Mouse (Mus musculus): ENCODE results near the gene Adtrp. TPM values are rescaled to one million over a fixed set of nuclear protein-coding genes. Genes with fewer than 3 reads are reported as not detected.

The Adtrp gene
- 1.2 TPM in 1 of 2 replicates, not detected in the other for total RNA-seq (2017)

DNA sequence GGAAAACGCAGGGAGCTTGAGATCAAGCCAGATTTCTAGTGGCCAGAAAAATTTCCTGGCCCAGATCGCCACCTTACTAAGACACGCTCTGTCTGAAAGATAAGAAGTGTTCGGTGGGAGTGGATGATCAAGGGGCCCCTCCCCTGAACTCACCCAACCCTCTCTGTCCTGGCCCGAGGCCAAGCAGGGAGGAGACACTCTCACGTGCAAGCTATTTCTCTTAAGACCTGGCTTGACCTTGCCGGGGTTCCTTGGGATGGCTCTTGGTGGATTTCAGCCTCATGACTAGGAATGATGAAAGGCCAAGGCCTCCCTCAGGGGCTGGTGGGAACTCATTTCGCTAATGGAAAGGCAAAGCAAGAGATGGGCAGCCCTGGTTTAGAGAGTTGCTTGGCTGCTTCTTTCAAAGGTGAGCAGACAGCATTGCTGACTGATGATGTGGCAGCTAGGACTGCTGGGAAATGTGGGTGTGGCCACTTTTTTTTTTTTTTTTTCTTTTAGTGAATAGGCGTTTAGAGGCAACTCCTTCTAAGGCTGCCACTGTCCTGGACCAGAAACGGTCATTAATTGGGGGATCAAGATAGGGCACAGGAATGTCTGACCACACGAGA lies at the start of gene Adtrp:
Gene Adtrp, minus strand, starts transcription at position 169 of the 611 bp plus-strand sequence.
- no peak for ATAC-seq (ENCODE audit: extremely low read depth, insufficient number of reproducible peaks, low FRiP score, poor library complexity, severe bottlenecking)

DNA sequence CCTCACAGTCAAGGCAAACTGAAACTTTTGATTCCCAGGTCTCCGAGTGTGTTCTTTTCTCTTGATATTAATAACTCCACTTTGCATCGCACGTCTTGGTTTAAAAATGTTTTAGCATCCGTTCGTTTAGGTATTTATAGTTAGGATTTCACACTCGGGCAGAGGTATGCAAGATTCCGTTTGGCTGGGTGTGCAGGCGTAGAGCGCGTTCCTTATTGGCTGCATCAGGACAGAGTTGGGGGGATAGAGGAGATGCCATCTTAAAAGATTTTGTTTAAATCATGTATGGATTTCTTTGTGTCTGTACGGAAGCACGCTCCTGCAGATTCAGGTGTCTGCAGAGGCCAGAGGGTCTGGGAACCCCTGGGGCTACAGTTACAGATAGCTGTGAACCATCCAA lies 44.5 kb upstream of the Adtrp start:
- no peak for ATAC-seq (ENCODE audit: extremely low read depth, insufficient number of reproducible peaks, low FRiP score, poor library complexity, severe bottlenecking)

DNA sequence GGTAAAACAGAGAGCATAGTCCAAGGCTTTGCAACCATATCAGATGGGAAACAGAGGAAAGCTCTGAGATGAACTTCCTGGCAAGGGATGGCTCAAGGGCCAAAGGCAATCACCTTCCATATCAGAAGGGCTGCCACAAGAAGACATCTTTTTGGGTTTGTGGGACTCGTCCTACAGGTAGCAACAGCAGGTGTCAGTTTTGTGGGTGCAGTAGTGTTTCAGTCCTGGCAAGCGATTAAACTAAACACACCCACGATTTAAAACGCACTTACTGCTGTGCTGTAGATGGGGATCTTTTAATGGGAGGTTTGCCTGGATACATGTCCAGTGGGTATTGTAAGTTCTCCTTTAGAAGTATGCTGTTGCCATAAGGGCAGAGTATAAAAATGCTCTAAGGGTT lies 43.1 kb upstream of the Adtrp start:
- ATAC-seq (ENCODE audit: extremely low read depth, insufficient number of reproducible peaks, low FRiP score, poor library complexity, severe bottlenecking): no peak

- ATAC-seq (ENCODE audit: extremely low read depth, insufficient number of reproducible peaks, low FRiP score, poor library complexity, severe bottlenecking): no peak
These were observed 42.7 kb upstream of the Adtrp start for GRCm38 (mm10) chr13:41890111-41890600.

GRCm38 (mm10) chr13:41888644-41889043 lies 41.2 kb upstream of the Adtrp start:
- no peak for ATAC-seq (ENCODE audit: extremely low read depth, insufficient number of reproducible peaks, low FRiP score, poor library complexity, severe bottlenecking)

GRCm38 (mm10) chr13:41886120-41886519 lies 38.6 kb upstream of the Adtrp start:
- ATAC-seq (ENCODE audit: extremely low read depth, insufficient number of reproducible peaks, low FRiP score, poor library complexity, severe bottlenecking): no peak

- ATAC-seq (ENCODE audit: extremely low read depth, insufficient number of reproducible peaks, low FRiP score, poor library complexity, severe bottlenecking): peak; percentile 78
These were observed 36.3 kb upstream of the Adtrp start for GRCm38 (mm10) chr13:41883665-41884291.

GRCm38 (mm10) chr13:41881201-41881600 lies 33.7 kb upstream of the Adtrp start:
- ATAC-seq (ENCODE audit: extremely low read depth, insufficient number of reproducible peaks, low FRiP score, poor library complexity, severe bottlenecking): no peak

GRCm38 (mm10) chr13:41880525-41880924 lies 33.0 kb upstream of the Adtrp start:
- no peak for ATAC-seq (ENCODE audit: extremely low read depth, insufficient number of reproducible peaks, low FRiP score, poor library complexity, severe bottlenecking)

DNA sequence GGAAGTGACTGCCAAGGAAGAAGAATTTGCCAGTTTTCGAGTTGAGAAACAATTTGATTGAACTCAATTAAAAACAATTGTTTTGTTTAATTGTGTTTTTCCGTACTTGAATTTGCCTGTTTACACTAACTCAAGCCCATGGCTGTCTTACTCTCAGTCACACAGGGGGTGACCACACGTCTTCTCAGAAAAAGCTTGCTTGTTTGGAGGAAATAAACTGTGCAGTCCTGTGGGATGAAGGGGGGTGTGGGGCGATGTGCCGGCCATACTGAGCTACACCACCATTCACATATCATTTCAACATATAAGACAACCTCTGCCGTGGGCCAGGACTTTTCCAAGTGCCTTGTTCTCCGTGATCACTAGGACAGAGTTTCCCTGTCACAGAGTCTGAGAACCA lies 25.2 kb upstream of the Adtrp start:
- no peak for ATAC-seq (ENCODE audit: extremely low read depth, insufficient number of reproducible peaks, low FRiP score, poor library complexity, severe bottlenecking)

- ATAC-seq (ENCODE audit: extremely low read depth, insufficient number of reproducible peaks, low FRiP score, poor library complexity, severe bottlenecking): no peak
These were observed 24.7 kb upstream of the Adtrp start for GRCm38 (mm10) chr13:41872161-41872562.

GRCm38 (mm10) chr13:41867533-41867932 lies 20.0 kb upstream of the Adtrp start:
- ATAC-seq (ENCODE audit: extremely low read depth, insufficient number of reproducible peaks, low FRiP score, poor library complexity, severe bottlenecking): no peak

DNA sequence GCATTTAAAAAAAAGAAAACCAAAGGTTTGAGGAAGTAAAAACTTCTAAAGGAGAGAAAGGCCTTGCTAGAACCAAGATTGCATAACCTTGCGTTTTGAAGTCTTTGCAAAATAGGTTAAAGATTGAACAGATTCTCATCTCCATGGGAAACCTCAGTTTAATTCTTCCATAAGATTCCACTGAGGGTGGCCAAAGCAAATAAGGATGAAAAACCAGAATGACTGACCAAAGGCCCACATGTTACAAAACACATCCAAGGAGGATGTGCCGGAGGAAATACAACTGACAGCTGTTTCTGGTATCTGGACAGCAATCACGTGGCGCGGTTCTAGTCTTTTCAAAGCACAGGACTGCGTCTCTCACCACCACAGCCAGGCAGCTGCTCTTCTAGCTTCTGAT lies 18.1 kb upstream of the Adtrp start:
- no peak for ATAC-seq (ENCODE audit: extremely low read depth, insufficient number of reproducible peaks, low FRiP score, poor library complexity, severe bottlenecking)

DNA sequence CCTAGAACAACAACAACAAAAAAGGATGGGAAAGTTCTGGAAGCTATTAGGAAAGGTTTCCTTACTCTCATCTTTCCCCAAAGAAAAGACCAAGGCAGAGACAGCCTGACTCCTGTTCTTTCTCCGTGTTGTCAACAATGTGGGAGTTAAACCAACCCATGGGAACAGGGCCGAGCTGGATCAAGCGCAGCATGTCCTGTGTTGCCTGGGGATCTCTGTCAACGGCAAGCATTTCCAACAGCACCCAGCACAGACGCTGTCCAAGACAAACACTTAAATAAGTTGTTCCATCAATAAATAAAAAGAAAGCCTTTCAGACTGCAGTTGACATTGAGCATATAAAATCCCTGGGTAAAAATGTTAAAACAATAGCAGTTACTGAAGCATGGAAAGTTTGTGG lies 17.6 kb upstream of the Adtrp start:
- ATAC-seq (ENCODE audit: extremely low read depth, insufficient number of reproducible peaks, low FRiP score, poor library complexity, severe bottlenecking): no peak

DNA sequence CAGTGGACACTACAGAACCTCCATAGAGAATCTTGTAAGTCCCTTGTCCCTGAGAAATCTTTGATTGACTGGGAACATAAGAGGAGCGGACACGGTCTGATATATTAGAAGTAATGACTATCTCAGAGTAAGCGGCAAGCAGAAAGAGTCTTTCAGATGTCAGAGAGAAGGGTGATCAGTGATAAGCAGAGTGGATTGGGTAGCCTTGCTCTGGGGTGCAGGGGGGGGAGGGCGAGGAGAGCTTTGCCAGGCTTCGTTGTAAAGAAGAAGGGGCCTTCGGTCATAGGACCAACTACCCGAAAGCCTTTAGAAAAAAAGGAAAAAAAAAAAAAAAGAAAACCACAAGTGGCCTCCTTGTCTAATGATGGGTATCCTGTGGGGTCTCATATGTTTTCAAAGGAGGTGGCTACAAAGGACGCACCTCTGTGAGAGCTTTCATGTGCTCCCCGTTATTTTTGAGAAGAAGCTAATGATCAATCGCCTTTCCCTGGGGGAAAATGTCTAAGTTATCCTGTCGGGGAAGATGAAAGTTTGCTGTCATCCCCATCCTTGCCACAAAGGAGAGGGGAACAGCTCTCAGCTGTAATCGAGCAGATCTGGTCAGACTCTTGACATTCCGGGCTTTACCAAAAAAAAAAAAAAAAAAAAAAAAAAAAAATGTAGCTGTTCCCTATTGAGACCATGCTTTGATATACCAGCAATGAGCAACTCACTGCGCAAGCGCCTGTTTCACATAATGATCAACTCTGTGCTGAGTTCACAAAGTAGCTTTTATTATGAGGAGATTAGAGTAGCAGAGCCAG lies 13.3 kb upstream of the Adtrp start:
- ATAC-seq (ENCODE audit: extremely low read depth, insufficient number of reproducible peaks, low FRiP score, poor library complexity, severe bottlenecking): no peak

DNA sequence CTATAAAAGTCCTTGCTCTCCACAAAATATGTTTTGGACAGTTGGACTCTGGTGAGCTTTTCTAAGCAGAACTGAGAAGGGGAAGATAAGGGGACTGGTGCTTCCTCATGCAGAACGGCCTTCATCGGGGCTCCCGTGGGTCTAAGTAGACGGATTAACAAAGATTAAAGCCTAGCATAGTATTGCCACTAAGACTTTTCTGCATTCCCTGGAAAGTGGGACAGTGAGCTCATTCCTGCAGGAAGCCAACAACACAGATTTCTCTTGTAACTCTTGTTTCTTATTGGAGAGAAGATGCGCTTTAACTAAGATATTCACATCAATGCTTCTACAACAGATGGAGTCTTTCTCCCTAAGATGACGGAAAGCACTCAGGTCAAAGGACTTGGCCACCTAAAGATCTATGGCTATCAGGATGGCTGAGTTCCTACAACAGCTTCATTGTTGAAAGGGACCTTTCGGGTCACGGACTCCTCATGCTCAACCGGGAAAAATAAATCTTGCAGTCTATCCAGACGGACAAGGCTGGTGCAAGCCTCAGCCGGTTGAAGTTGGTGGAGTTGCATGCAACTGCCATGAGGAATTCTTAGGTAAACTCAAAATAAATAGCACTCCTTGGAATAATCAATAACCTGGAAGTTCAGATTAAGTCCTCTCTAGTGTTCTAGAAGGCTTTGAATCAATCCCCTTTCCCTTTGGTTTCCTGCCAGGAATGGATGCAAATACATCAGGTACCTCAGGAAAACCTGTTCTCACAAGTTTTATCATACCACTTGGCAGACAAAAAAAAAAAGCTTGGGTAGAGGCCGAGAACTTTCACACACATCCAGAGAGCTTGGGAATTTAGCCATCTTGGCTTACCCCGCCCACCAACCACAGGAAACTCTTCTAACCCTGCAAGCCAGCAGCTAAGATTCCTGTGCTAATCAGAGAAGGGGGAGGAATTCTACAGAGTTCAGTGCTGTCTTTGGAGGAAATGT lies 8.0 kb upstream of the Adtrp start:
- no peak for ATAC-seq (ENCODE audit: extremely low read depth, insufficient number of reproducible peaks, low FRiP score, poor library complexity, severe bottlenecking)

GRCm38 (mm10) chr13:41850727-41851378 lies 3.4 kb upstream of the Adtrp start:
- ATAC-seq (ENCODE audit: extremely low read depth, insufficient number of reproducible peaks, low FRiP score, poor library complexity, severe bottlenecking): no peak

- ATAC-seq (ENCODE audit: extremely low read depth, insufficient number of reproducible peaks, low FRiP score, poor library complexity, severe bottlenecking): no peak
These were observed 968 bp downstream of the Adtrp start for GRCm38 (mm10) chr13:41846516-41846915.
